Mouse (Mus musculus): Measurements from ENCODE around the gene Mcm10. TPM values are rescaled to one million over a fixed set of nuclear protein-coding genes. Genes with fewer than 3 reads are reported as not detected.

Mcm10 gene
- polyA plus RNA-seq (2015; fragmentation: Illumina TruSeq; extraction: RNeasy Lipid Tissue Mini Kit (QIAGEN cat#74804); ENCODE audit: insufficient read depth, low replicate concordance): 8.5 TPM

DNA sequence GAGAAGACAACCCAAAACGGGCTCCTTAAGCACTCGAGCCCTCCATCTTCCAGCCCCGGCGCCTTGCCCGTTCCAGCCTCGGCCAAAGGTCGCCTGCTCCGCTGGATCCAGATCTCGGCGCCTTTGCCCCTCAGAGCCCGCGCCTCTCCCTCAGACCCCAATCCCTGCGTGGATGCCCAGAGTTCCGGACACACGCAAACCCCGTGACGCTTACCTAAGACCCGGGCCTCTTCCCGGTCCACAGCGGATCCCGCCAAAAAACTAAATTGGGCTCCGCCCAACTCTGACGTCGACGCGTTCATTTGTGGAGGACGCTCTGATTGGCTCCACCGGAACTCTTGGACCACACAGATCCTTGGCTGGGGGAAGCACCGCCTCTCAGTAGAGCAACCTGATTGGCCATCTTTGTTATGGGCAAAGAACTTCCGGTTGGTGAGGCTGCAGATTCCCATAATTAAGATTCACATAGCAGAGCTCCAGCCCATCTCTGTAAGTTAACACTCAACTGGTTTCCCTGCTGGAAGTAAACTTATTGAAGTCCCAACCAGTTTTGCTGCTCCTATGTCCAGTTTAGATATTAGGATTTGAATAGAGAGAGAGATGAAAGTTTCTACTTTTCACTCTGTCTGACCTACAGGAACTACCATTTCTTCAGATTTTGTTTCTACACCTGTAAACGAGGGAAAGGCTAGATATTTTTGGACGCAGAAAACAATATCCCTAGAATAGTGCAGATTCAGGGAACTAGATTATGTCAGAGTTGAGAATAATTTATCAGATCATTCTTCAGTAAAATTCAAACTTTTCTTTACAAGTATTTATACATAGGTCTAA, at the start of gene Mcm10:
Gene Mcm10, minus strand, starts transcription at position 301 of the 834 bp plus-strand sequence.

DNA sequence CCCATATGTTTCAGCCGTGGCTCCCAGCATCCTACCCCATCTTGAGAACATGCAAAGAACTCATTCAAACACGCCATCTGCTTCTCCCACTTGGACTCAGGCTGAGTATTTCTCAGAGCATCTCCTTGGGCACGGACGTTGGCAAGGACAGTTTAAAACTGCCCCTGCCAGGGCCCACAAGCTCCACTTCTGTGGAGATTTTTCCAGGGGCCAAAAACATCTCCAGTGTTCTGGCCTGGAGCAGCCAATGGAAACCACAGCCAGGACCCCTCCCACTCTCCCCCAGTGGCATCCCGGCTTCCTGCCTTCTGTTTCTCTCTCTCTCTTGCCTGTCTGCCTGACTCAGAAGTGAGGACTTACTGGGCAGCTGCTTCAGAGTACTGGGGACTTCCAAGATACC, 36.8 kb downstream of the Mcm10 start, which contains the start of gene Ucma:
Gene Ucma, plus strand, starts transcription at position 316 of the 400 bp plus-strand sequence.

Other genes starting within 250 kb of the Mcm10 start
- gene Sephs1, start 131.2 kb downstream of the Mcm10 start, polyA plus RNA-seq (2015; fragmentation: Illumina TruSeq; extraction: RNeasy Lipid Tissue Mini Kit (QIAGEN cat#74804); ENCODE audit: insufficient read depth, low replicate concordance): 31.9 TPM
- gene Phyh, start 93.8 kb downstream of the Mcm10 start, polyA plus RNA-seq (2015; fragmentation: Illumina TruSeq; extraction: RNeasy Lipid Tissue Mini Kit (QIAGEN cat#74804); ENCODE audit: insufficient read depth, low replicate concordance): 77.1 TPM
- gene Ucma, start 36.7 kb downstream of the Mcm10 start, polyA plus RNA-seq (2015; fragmentation: Illumina TruSeq; extraction: RNeasy Lipid Tissue Mini Kit (QIAGEN cat#74804); ENCODE audit: insufficient read depth, low replicate concordance): not detected
- gene Optn, start 51.3 kb upstream of the Mcm10 start, polyA plus RNA-seq (2015; fragmentation: Illumina TruSeq; extraction: RNeasy Lipid Tissue Mini Kit (QIAGEN cat#74804); ENCODE audit: insufficient read depth, low replicate concordance): 15.4 TPM
- gene Ccdc3, start 125.0 kb upstream of the Mcm10 start, polyA plus RNA-seq (2015; fragmentation: Illumina TruSeq; extraction: RNeasy Lipid Tissue Mini Kit (QIAGEN cat#74804); ENCODE audit: insufficient read depth, low replicate concordance): 0.80 TPM

Measured in spleen, adult 10 weeks (tissue).